Mouse (Mus musculus) forebrain, embryonic 12.5 days (tissue): ENCODE results near the gene Aatf. TPM values are rescaled to one million over a fixed set of nuclear protein-coding genes. Genes with fewer than 3 reads are reported as not detected.
A peak's percentile ranks its signal among the peaks of the same experiment; 100 is the strongest.

Experiments used
- ATAC-seq: fragments of 200-750 bp; cut with Nextera tagmentation; 2 replicates; pipeline ENCODE4 v1.8.0; 2017; ENCODE audit warnings: moderate TSS enrichment; ENCODE audit not compliant: low FRiP score
- H3K27ac ChIP-seq: fragments of 300-500 bp; sonication (generic); 2 replicates; pipeline ENCODE4 v1.5.1; 2016; ENCODE audit warnings: mild to moderate bottlenecking
- H3K27me3 ChIP-seq: fragments of 300-500 bp; sonication (generic); 2 replicates; pipeline ENCODE4 v1.6.1; 2016; ENCODE audit warnings: mild to moderate bottlenecking
- H3K36me3 ChIP-seq: fragments of 300-500 bp; sonication (generic); replicated peaks from 2 replicates; pipeline ENCODE4 v1.6.1; 2016; ENCODE audit warnings: mild to moderate bottlenecking
- H3K4me1 ChIP-seq: fragments of 300-500 bp; sonication (generic); 2 replicates; pipeline ENCODE4 v1.6.1; 2016
- H3K4me2 ChIP-seq: fragments of 300-500 bp; sonication (generic); 2 replicates; pipeline ENCODE4 v1.6.1; 2016; ENCODE audit warnings: mild to moderate bottlenecking, moderate library complexity
- H3K4me3 ChIP-seq: fragments of 300-500 bp; sonication (generic); replicated peaks from 2 replicates; pipeline ENCODE4 v1.5.1; 2016; ENCODE audit warnings: mild to moderate bottlenecking
- H3K9ac ChIP-seq: fragments of 300-500 bp; sonication (generic); 2 replicates; pipeline ENCODE4 v1.6.1; 2016; ENCODE audit warnings: mild to moderate bottlenecking
- H3K9me3 ChIP-seq: fragments of 300-500 bp; sonication (generic); 2 replicates; pipeline ENCODE4 v1.6.1; 2016
- WGBS: fragments of 180-500 bp; shearing (Covaris S2); methylation state at CpG from one replicate; pipeline ENCODE4 v1.1.7; 2016; 5-methylcytosine and 5-hydroxymethylcytosine counted together
- polyA plus RNA-seq: library from polyadenylated mRNA; unstranded; fragments of >200 nt; fragmentation: Nextera tagmentation; extraction: Ambion mirVana; gene quantifications from 2 replicates; pipeline ENCODE4 v1.2.1, GENCODE M21; 2016

Aatf gene
- polyA plus RNA-seq, 1 experiment from 2014 or later: 63.4 TPM

DNA sequence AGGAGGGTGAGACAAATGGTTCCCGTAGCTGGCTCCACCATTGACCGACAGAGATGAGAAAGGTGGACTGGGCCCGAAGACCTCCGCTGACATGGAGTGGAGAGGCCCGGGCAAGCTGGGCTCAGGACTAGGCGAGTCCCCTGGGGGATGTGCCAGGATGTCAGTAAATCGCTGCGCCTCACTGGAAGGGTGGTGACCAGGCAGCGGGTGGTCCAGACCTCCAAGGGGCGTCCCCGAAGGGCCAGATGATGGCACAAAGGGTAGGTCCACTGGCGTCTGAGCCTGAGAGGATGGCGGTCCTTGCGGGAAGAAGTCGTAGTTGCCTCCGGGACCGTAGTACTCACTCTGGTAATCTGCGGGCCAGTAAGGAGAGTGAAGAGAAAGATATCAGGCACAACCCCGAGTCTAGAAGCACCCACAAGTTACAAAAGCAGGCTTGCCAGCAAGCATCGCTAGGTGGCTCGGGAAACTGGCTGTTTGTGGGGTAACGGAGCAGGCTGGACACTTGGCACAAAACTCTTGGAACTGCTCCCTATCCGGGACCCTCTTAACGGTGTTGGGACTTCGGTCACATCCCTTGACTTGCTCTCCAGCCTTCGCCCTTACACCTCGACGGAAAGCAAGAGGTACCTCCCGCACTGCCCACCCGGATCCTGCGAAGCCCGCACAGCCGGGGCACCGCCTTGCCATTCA is 6.4 kb upstream of the Aatf start:
- H3K36me3 ChIP-seq: no peaks in the 10 kb centered on the region
- H3K27me3 ChIP-seq: peaks cover 92% of the 10 kb centered on the region
- under 1% methylated on average over 34 of the region's 34 CpGs for WGBS
- H3K9me3 ChIP-seq: no peaks in the 10 kb centered on the region
- no peak for ATAC-seq
- H3K4me3 ChIP-seq: peak overlapping the region; percentile 46
- H3K9ac ChIP-seq: peak overlapping the region; percentile 40
- peaks cover 28% of the 10 kb centered on the region for H3K4me1 ChIP-seq
- H3K4me2 ChIP-seq: peak overlapping the region; percentile 85
- no peak overlapping the region for H3K27ac ChIP-seq

DNA sequence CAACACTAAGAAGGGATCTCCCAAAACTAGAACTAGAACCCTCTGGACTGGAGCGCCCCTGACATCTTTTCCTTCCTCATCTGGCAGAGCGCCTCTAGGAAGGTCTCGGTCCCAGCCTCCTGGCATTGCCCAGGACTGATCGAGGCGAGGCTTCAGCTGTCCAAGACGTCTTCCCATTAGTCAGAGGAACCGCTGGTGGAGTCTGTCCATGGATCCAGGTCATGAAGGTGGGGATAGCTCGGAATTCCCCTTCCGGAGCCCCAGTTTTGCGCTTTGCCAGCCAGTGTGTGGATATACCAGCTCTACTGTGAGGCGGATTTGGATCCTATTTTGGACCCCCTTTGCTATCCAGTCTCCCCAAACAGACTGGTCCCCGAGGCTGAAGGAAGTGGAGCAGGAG is 5.7 kb upstream of the Aatf start:
- Histone ChIP-seq H3K36me3 (no peaks in the 10 kb centered on the region), H3K9me3 (no peaks in the 10 kb centered on the region), H3K4me2 (peak overlapping the region; percentile 17; the same call in 1 of the 2 replicates), H3K4me1 (peaks cover 24% of the 10 kb centered on the region), H3K4me3 (peak overlapping the region; percentile 14; the same call in 1 of the 2 replicates), H3K27me3 (peaks cover 92% of the 10 kb centered on the region), H3K27ac (no peak overlapping the region), H3K9ac (no peak overlapping the region)
- no peak for ATAC-seq
- WGBS: 5% methylated on average over 12 of the region's 12 CpGs

DNA sequence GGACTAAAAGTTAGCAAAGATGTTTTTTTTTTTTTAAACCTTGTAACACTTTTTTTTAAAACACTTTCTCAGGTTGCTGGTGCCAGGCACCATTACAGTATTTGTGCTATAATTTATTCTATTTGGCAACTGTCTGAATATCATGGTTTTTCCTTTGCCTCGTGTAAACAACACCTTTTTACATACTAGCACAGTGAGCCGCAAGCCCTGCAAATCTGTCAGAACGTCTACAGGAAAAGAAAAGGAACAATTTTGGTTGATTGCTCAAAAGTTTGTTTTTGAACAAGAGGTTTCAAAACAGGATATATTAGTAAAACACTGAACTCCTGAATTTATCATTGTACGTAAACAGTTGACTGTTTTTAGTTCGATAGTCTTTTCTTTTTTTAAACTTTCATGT is 4.9 kb upstream of the Aatf start:
- H3K27me3 ChIP-seq: peaks cover 85% of the 10 kb centered on the region
- no peak overlapping the region for H3K9ac ChIP-seq
- ATAC-seq: no peak
- no peak overlapping the region for H3K27ac ChIP-seq
- no peaks in the 10 kb centered on the region for H3K36me3 ChIP-seq
- peaks cover 23% of the 10 kb centered on the region for H3K4me1 ChIP-seq
- H3K4me2 ChIP-seq: no peak overlapping the region
- WGBS: 23% methylated on average over 5 of the region's 5 CpGs
- no peaks in the 10 kb centered on the region for H3K9me3 ChIP-seq
- no peak overlapping the region for H3K4me3 ChIP-seq

DNA sequence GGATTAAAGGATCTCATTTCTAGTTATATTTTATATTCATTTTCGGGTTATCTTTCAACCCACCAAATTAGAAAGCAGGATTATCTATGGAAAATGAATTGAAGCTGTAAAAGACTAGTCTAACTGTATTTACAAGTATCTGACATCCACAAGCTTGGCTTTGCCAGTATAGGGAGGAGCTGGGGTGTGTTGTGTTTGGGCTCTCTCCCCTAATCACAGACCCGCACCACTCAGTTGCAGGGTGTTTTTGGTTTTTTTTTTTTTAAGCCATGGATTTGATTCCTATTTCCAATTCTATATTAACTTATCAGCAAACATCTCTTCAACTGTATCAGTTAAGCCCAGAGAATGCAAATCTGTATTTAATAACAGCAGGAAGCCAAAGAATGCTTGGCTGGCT is 4.1 kb upstream of the Aatf start:
- Histone ChIP-seq H3K4me2 (no peak overlapping the region), H3K9me3 (no peaks in the 10 kb centered on the region), H3K27ac (no peak overlapping the region), H3K4me1 (peaks cover 23% of the 10 kb centered on the region), H3K9ac (no peak overlapping the region), H3K36me3 (no peaks in the 10 kb centered on the region), H3K4me3 (no peak overlapping the region), H3K27me3 (peaks cover 77% of the 10 kb centered on the region)
- ATAC-seq: no peak
- 9% methylated on average over 2 of the region's 2 CpGs for WGBS

DNA sequence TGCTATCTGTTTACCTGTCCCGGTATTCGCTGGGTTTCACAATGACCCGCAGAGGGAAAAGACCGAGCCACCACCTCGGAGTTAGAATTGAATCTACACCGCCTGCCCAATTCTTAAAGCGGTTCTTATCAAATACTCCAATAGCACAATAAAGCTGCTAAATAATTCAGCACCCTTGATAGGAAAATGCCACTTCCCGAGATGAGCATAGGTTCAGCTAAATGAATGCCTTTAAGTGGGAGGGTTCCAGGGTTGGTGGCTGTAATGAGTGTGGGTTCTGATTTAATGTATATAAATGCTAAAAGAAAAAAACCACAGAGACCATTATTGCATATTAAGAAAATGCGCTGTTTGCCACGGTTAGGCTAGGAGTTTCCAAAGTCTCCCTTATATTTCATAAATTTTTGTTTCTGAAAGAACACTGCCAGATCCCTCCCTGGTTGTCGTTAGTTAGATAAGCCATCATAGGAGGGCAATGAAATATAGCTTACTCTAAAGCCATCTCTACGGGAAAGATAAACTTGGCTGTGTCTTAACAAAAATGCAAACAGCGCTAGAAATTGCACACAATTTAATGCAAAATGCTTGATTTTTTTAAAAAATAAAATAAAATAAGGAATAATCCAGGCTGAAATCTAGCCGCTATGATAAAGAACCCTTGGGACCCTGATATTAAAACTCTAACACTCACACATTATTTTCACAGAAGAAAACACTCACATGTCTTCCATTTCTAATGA is 3.3 kb upstream of the Aatf start:
- H3K4me1 ChIP-seq: peaks cover 29% of the 10 kb centered on the region
- no peaks in the 10 kb centered on the region for H3K36me3 ChIP-seq
- H3K27me3 ChIP-seq: peaks cover 69% of the 10 kb centered on the region
- H3K4me2 ChIP-seq: no peak overlapping the region
- H3K27ac ChIP-seq: no peak overlapping the region
- no peaks in the 10 kb centered on the region for H3K9me3 ChIP-seq
- no peak for ATAC-seq
- 7% methylated on average over 14 of the region's 14 CpGs for WGBS
- no peak overlapping the region for H3K9ac ChIP-seq
- H3K4me3 ChIP-seq: no peak overlapping the region

DNA sequence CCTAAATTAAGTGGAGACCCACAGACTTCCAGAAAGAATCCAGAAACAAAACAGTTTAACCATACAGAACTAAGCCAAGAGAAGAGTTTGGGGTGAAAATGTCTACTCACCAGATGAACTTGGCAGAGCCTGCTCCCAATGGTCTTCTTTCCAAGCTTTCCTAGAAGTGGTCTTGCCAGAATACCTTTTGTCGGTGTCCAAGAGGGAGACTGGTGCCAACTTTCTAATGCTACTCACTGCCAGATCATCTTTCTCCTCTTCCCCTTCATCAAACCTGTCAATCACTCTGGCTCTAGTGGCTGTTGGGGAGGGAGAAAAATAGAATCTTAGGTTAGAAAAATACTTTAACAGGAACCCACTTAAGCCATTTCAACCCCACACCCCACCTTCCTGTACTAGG is 1.3 kb downstream of the Aatf start:
- Histone ChIP-seq H3K36me3 (peaks cover 32% of the 10 kb centered on the region), H3K27me3 (peaks cover 29% of the 10 kb centered on the region), H3K9me3 (no peaks in the 10 kb centered on the region), H3K4me3 (no peak overlapping the region), H3K27ac (no peak overlapping the region), H3K9ac (no peak overlapping the region), H3K4me2 (peak overlapping the region; percentile 88), H3K4me1 (peaks cover 18% of the 10 kb centered on the region)
- WGBS: 100% methylated on average over 1 of the region's 1 CpGs
- no peak for ATAC-seq

DNA sequence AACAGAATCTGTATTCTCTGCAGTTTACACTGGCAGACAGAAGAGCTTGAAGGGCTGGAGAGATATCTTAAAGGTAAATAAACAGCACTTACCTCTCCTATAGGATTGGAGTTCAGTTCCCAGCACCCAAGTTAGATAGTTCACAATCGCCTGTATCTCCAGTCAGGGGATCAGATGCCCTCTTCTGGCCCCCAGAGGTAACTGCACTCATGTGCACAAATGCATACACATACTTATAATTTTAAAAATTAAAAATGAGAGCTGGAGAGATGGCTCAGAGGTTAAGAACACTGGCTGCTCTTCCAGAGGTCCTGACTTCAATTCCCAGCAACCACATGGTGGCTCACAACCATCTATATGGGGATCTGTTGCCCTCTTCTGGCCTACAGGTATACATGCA is 9.0 kb downstream of the Aatf start:
- Histone ChIP-seq H3K27me3 (no peaks in the 10 kb centered on the region), H3K9ac (no peak overlapping the region), H3K4me3 (no peak overlapping the region), H3K9me3 (peaks cover 4% of the 10 kb centered on the region), H3K36me3 (peaks cover 48% of the 10 kb centered on the region), H3K4me2 (no peak overlapping the region), H3K27ac (no peak overlapping the region), H3K4me1 (no peaks in the 10 kb centered on the region)
- no peak for ATAC-seq
- WGBS: 100% methylated on average over 1 of the region's 1 CpGs

DNA sequence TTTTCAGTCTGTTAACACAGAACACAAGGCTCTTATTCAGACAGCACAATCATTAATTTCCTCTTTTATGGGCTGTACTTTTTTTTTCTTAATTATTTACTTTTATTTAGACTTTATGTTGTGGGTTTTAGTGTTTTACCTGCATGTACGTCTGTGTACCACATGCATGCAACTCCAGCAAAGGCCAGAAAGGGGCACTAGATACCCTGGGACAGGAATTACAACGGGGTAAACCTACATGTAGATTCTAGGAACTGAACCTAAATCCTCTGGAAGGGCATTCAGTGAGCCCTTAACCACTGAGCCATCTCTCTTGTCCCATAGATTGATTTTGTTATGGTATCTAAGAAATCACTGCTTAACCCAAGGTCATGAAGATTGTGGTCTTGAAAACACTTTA is 15.4 kb downstream of the Aatf start:
- Histone ChIP-seq H3K9ac (no peak overlapping the region), H3K4me2 (no peak overlapping the region), H3K4me1 (peaks cover 5% of the 10 kb centered on the region; the same call in 1 of the 2 replicates), H3K4me3 (no peak overlapping the region), H3K9me3 (no peaks in the 10 kb centered on the region), H3K36me3 (peaks cover 15% of the 10 kb centered on the region), H3K27me3 (no peaks in the 10 kb centered on the region), H3K27ac (no peak overlapping the region)
- ATAC-seq: no peak
- WGBS: 71% methylated on average over 2 of the region's 2 CpGs

DNA sequence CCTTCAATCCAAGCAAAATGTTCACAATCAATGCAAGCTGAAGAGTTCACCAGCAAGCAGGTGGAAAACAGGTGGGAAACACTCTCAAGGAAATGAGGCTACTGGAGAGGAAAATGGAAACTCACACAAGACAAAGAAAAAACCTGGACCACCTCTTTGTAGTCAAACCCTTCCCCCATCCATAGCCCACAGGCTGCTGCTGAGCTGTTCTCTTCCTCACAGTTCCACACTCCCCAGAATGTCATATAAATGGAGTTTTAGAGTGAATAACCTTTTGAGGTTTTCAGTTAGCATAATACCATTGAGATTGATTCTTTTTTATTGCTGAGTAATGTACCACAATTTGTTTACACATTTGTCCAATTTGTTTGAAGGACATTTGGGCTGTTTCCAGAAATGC is 16.4 kb downstream of the Aatf start:
- H3K9me3 ChIP-seq: no peaks in the 10 kb centered on the region
- H3K27me3 ChIP-seq: no peaks in the 10 kb centered on the region
- ATAC-seq: no peak
- peaks cover 5% of the 10 kb centered on the region; the same call in 1 of the 2 replicates for H3K4me1 ChIP-seq
- 0 out of 2 replicates have a peak overlapping the region, but pooled peaks have one; percentile 21 for H3K27ac ChIP-seq
- H3K4me3 ChIP-seq: no peak overlapping the region
- peaks cover 20% of the 10 kb centered on the region for H3K36me3 ChIP-seq
- no peak overlapping the region for H3K9ac ChIP-seq
- no peak overlapping the region for H3K4me2 ChIP-seq

DNA sequence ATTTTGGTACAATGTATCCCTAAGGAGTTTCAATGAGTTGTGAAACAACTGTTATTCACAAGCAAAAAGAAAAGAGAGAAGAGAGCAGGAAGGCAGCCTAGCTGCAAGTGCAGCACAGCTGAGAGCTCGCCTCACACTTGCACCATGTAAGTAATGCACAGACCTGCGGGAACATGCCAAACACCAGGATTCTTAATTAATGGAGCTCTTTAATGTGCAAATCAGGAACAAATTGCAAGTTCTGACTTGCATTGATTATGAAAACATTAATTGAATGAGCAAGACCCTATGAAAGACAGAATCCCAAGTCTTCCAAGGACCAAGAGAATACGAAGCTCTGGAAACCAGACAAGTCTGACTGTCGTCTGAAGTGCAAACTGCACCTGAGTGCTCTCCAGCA is 17.5 kb downstream of the Aatf start:
- H3K27me3 ChIP-seq: no peaks in the 10 kb centered on the region
- peaks cover 5% of the 10 kb centered on the region; the same call in 1 of the 2 replicates for H3K4me1 ChIP-seq
- H3K9me3 ChIP-seq: no peaks in the 10 kb centered on the region
- H3K9ac ChIP-seq: no peak overlapping the region
- peak overlapping the region; percentile 31; the same call in 1 of the 2 replicates for H3K27ac ChIP-seq
- peaks cover 26% of the 10 kb centered on the region for H3K36me3 ChIP-seq
- ATAC-seq: no peak
- no peak overlapping the region for H3K4me2 ChIP-seq
- H3K4me3 ChIP-seq: no peak overlapping the region
- 31% methylated on average over 4 of the region's 4 CpGs for WGBS

DNA sequence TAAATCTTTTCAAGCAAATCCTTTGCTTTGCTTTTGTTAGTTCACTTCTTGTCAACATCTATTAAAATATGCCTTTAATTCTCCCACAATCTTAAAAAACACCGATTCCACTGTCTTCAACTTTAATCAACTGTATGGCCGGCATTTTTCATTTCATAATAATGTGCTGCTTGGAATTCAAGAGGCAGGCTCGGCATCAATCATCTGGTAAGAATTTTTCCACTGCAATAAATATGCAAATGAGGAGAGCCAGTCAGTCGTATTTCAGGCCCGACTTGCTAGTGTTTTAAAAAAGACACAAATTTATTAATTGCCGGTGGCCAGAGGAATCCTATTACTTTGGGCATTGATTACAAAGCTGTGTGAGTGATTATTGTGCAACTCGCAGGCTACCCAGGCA is 31.7 kb downstream of the Aatf start:
- H3K9ac ChIP-seq: no peak overlapping the region
- H3K4me2 ChIP-seq: peak overlapping the region; percentile 16
- H3K9me3 ChIP-seq: no peaks in the 10 kb centered on the region
- 14% methylated on average over 7 of the region's 7 CpGs for WGBS
- H3K36me3 ChIP-seq: no peaks in the 10 kb centered on the region
- no peak for ATAC-seq
- peaks cover 27% of the 10 kb centered on the region for H3K4me1 ChIP-seq
- no peak overlapping the region for H3K27ac ChIP-seq
- H3K27me3 ChIP-seq: no peaks in the 10 kb centered on the region
- H3K4me3 ChIP-seq: no peak overlapping the region

DNA sequence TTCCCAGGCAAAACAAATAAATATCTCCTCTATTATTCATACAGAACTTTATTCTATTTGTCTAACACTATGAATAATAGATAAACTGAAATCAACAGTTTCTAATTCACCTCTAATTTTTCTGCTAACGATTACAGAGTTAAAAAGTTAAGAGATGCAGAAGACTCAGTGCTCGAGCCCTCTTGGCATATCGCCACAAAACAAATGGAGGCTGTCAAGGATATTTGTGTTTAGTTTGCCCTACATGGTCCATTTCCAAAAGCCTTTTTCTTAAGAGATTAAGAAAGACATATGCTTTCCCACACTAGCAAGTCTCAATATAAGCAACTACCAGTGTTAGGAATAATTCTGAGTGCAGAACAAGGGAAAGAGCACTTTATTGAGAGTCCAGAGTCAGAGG is 32.9 kb downstream of the Aatf start:
- Histone ChIP-seq H3K36me3 (no peaks in the 10 kb centered on the region), H3K4me3 (no peak overlapping the region), H3K9me3 (no peaks in the 10 kb centered on the region), H3K27ac (no peak overlapping the region), H3K27me3 (no peaks in the 10 kb centered on the region), H3K9ac (no peak overlapping the region), H3K4me1 (peaks cover 27% of the 10 kb centered on the region), H3K4me2 (no peak overlapping the region)
- no peak for ATAC-seq
- 42% methylated on average over 3 of the region's 3 CpGs for WGBS

DNA sequence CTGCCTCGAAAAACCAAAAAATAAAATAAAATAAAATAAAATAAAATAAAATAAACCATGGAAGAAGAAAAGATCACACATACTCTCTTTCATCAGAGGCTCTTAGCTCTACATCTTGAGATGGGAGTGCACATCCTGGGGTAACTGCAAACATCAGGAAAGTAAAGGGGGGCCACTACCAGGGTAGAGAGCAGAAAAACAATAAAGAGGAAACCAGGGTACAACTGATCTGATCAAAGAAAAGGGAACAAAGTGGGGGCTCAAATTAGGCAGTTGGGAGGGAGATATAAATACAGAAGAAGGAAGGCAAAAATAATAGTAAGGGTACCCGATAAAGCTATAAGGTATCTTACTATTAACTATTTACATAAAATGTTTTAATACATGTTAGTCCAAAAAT is 36.7 kb downstream of the Aatf start:
- WGBS: 94% methylated on average over 2 of the region's 2 CpGs
- Histone ChIP-seq H3K4me3 (no peak overlapping the region), H3K27ac (no peak overlapping the region), H3K27me3 (no peaks in the 10 kb centered on the region), H3K9me3 (no peaks in the 10 kb centered on the region), H3K36me3 (no peaks in the 10 kb centered on the region), H3K4me1 (peaks cover 18% of the 10 kb centered on the region), H3K9ac (no peak overlapping the region), H3K4me2 (no peak overlapping the region)
- no peak for ATAC-seq
